Mouse (Mus musculus) heart, adult 8-10 months (tissue): Measurements from ENCODE around the gene Vmn2r84. TPM values are rescaled to one million over a fixed set of nuclear protein-coding genes. Genes with fewer than 3 reads are reported as not detected.
"Not testable (repeated sequence)": the region's sequence is repeated elsewhere in the genome, so short reads cannot be mapped to it uniquely, and the experiment has no call there.

Source experiments
- DNase-seq: peaks from one replicate; pipeline ENCODE4 v3.0.0; 2022; ENCODE audit warnings: low spot score
- total RNA-seq, 4 experiments: library from RNA; stranded (reverse); gene quantifications; 2 replicates each; pipeline ENCODE4 v1.2.4; 2022

Gene Vmn2r84
- not detected for total RNA-seq

GRCm38 (mm10) chr10:130394232-130394631 is at the start of gene Vmn2r84:
TSS of gene Vmn2r84 (minus strand) at chr10:130394332.
- DNase-seq, result no peak

GRCm38 (mm10) chr10:130434185-130434898 is 40.2 kb upstream of the Vmn2r84 start:
- DNase-seq, result not testable (repeated sequence)

GRCm38 (mm10) chr10:130429603-130430002 is 35.5 kb upstream of the Vmn2r84 start, which contains the start of gene Vmn2r85:
TSS of gene Vmn2r85 (minus strand) at chr10:130429703.
- not testable (repeated sequence) for DNase-seq

- DNase-seq, result not testable (repeated sequence)
Observed at GRCm38 (mm10) chr10:130422368-130422767, 28.2 kb upstream of the Vmn2r84 start.

GRCm38 (mm10) chr10:130420401-130420800 is 26.3 kb upstream of the Vmn2r84 start:
- DNase-seq, result no peak

GRCm38 (mm10) chr10:130419954-130420353 is 25.8 kb upstream of the Vmn2r84 start:
- DNase-seq, result not testable (repeated sequence)

GRCm38 (mm10) chr10:130416352-130416751 is 22.2 kb upstream of the Vmn2r84 start:
- not testable (repeated sequence) for DNase-seq

GRCm38 (mm10) chr10:130412167-130412698 is 18.1 kb upstream of the Vmn2r84 start:
- DNase-seq, result not testable (repeated sequence)

GRCm38 (mm10) chr10:130375145-130375544 is 19.0 kb downstream of the Vmn2r84 start:
- DNase-seq, result no peak

GRCm38 (mm10) chr10:130372491-130373173 is 21.5 kb downstream of the Vmn2r84 start:
- no peak for DNase-seq

- DNase-seq, result no peak
Observed at GRCm38 (mm10) chr10:130371644-130372043, 22.5 kb downstream of the Vmn2r84 start.

GRCm38 (mm10) chr10:130370005-130370682 is 24.0 kb downstream of the Vmn2r84 start:
- DNase-seq, result no peak

GRCm38 (mm10) chr10:130368384-130368783 is 25.7 kb downstream of the Vmn2r84 start:
- DNase-seq, result no peak

GRCm38 (mm10) chr10:130364766-130365165 is 29.4 kb downstream of the Vmn2r84 start:
- DNase-seq, result no peak

GRCm38 (mm10) chr10:130363438-130364164 is 30.5 kb downstream of the Vmn2r84 start:
- DNase-seq, result no peak

- DNase-seq, result no peak
Observed at GRCm38 (mm10) chr10:130344056-130344455, 50.1 kb downstream of the Vmn2r84 start.

GRCm38 (mm10) chr10:130340050-130340449 is 54.1 kb downstream of the Vmn2r84 start:
- not testable (repeated sequence) for DNase-seq

- DNase-seq, result no peak
Observed at GRCm38 (mm10) chr10:130337581-130337980, 56.6 kb downstream of the Vmn2r84 start.

- DNase-seq, result no peak
Observed at GRCm38 (mm10) chr10:130336385-130336784, 57.7 kb downstream of the Vmn2r84 start.

- DNase-seq, result no peak
Observed at GRCm38 (mm10) chr10:130330711-130331110, 63.4 kb downstream of the Vmn2r84 start.
